Mouse (Mus musculus): ENCODE measurements at regions not wholly inside any gene's neighbourhood (a gene's known extent, or its start where the extent isn't known, plus 50 kb on each side); places are given as distances from the start of the nearest gene placed in this dataset.

DNA sequence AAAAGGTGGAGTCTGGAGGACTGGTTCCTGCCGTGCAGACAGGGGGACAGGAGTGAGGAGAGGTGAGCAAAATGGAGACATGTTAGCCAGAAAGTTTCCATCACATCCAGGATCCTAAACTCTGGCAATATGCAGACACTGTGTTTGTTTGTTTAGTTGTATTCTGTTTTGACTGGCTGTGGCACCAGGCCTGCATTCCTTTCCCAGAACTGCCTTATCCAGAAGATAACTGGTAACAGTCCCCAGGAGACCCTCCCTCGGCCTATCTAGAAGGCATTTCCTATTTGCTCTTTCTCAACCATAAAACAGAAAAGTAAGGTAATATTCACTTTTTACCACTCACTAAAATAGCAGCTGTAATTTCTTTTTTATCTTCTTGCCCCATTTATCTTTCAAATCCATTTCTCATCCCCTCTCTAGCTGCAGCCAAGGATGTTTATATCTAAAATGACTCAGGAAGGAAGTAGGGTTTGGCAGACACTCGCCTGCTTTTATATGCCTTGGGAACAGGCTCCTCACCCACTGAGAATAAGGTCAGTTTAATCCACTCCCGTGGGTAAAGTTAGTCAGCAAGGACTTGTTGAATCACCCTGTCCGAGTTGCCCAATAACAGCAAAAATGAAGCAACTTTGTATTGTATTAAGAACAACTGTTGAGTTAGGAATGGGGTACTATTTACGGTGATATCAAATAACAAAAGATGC is 283.0 kb upstream of the Tank start:
- no peak for TF ChIP-seq CTCF (IDR thresholded peaks at IDR 0.05; ENCODE audit: low read depth, low read length)
- no peak for TF ChIP-seq POLR2A (IDR thresholded peaks at IDR 0.05; ENCODE audit: insufficient read depth, low read length)
- no peak for TF ChIP-seq EP300 (IDR thresholded peaks at IDR 0.05; ENCODE audit: insufficient read depth, low read depth, low read length)

All from ES-Bruce4 (cell line).